Mouse (Mus musculus): ENCODE data around the gene Cltrn. TPM values are rescaled to one million over a fixed set of nuclear protein-coding genes. Genes with fewer than 3 reads are reported as not detected.

Gene Cltrn
- total and polyA plus RNA-seq, 3 experiments: 0.12 to 0.13 TPM; not detected in 1

- Histone ChIP-seq H3K36me3 (ENCODE audit: control insufficient read depth in 1 of 2, insufficient read depth in 2 of 2, low read length in 2 of 2) (peaks cover 0 to 19% of the 10 kb centered on the region in 2 experiments; a peak in 2 of 4 replicates), H3K4me3 (ENCODE audit: control insufficient read depth in 1 of 2, insufficient read depth in 1 of 2, low read depth in 2 of 2, low read length in 2 of 2) (no peak overlapping the region), H3K27ac (ENCODE audit: control insufficient read depth, low read depth, low read length) (peak overlapping the region; percentile 5; the same call in 1 of the 2 replicates), H3K27me3 (ENCODE audit: control insufficient read depth in 1 of 2, insufficient read depth in 2 of 2, low read length in 2 of 2) (no peaks in the 10 kb centered on the region), H3K9ac (ENCODE audit: control insufficient read depth, low read depth, low read length, poor library complexity, severe bottlenecking) (no peak overlapping the region), H3K4me1 (ENCODE audit: control insufficient read depth in 1 of 2, insufficient read depth in 2 of 2, low read length in 2 of 2) (peaks cover 4 to 8% of the 10 kb centered on the region in 2 experiments), H3K79me2 (ENCODE audit: control insufficient read depth, insufficient read depth, low read length, poor library complexity) (no peaks in the 10 kb centered on the region), H3K9me3 (replicated peaks; ENCODE audit: insufficient read depth, low read length) (no peaks in the 10 kb centered on the region)
- DNase-seq (ENCODE audit: low read depth, low spot score): peak; percentile 74
- TF ChIP-seq ETS1 (IDR thresholded peaks at IDR 0.05; ENCODE audit: low read depth, low read length) (peak; percentile 93), SIN3A (IDR thresholded peaks at IDR 0.05; ENCODE audit: low read length) (peak; percentile 66; the same call in 1 of the 2 replicates), MAX (IDR thresholded peaks at IDR 0.05; ENCODE audit: low read length) (peak; percentile 72), KAT2A (conservative IDR thresholded peaks at IDR 0.05; ENCODE audit: low read depth, low read length) (no peak), POLR2AphosphoS5 (IDR thresholded peaks at IDR 0.05; ENCODE audit: borderline replicate concordance, low read depth, low read length) (no peak), POLR2AphosphoS2 (IDR thresholded peaks at IDR 0.05; ENCODE audit: low read length) (no peak), MXI1 (IDR thresholded peaks at IDR 0.05; ENCODE audit: low read depth, low read length) (peak; percentile 88), MYC (IDR thresholded peaks at IDR 0.05; ENCODE audit: low read depth, low read length) (peak; percentile 74; the same call in 1 of the 2 replicates), NELFE (IDR thresholded peaks at IDR 0.05; ENCODE audit: low read depth, low read length) (no peak), TCF12 (IDR thresholded peaks at IDR 0.05; ENCODE audit: low read depth, low read length) (peak; percentile 96), BHLHE40 (IDR thresholded peaks at IDR 0.05; ENCODE audit: borderline replicate concordance, low read depth, low read length) (peak; percentile 70; the same call in 1 of the 2 replicates), RCOR1 (IDR thresholded peaks at IDR 0.05; ENCODE audit: low read depth, low read length) (peak; percentile 91), ZC3H11A (IDR thresholded peaks at IDR 0.05; ENCODE audit: low read depth, low read length) (no peak), JUND (IDR thresholded peaks at IDR 0.05; ENCODE audit: low read depth, low read length) (no peak), ZKSCAN1 (IDR thresholded peaks at IDR 0.05; ENCODE audit: low read depth, low read length) (no peak), MYB (IDR thresholded peaks at IDR 0.05; ENCODE audit: low read depth, low read length) (peak; percentile 67), GATA1 (IDR thresholded peaks at IDR 0.05; ENCODE audit: low read depth, low read length) (peak; percentile 96), CHD1 (IDR thresholded peaks at IDR 0.05; ENCODE audit: low read depth, low read length) (no peak), CHD2 (IDR thresholded peaks at IDR 0.05; ENCODE audit: low read length) (no peak), TAL1 (IDR thresholded peaks at IDR 0.05; ENCODE audit: low read length) (peak; percentile 90), NRF1 (IDR thresholded peaks at IDR 0.05; ENCODE audit: insufficient read depth, low read depth, low read length, poor library complexity, severe bottlenecking) (no peak), ZNF384 (IDR thresholded peaks at IDR 0.05; ENCODE audit: low read depth, low read length) (no peak), RAD21 (IDR thresholded peaks at IDR 0.05; ENCODE audit: low read depth, low read length) (no peak), MEF2A (IDR thresholded peaks at IDR 0.05; ENCODE audit: extremely low read depth, insufficient replicate concordance, low read depth, low read length, poor library complexity, severe bottlenecking) (no peak), CTCF (IDR thresholded peaks at IDR 0.05 in 2 of 3, conservative IDR thresholded peaks at IDR 0.05 in 1 of 3; ENCODE audit: control insufficient read depth in 1 of 3, insufficient read depth in 1 of 3, low read depth in 2 of 3, low read length in 3 of 3, poor library complexity in 1 of 3, severe bottlenecking in 1 of 3) (no peak), E2F4 (IDR thresholded peaks at IDR 0.05; ENCODE audit: borderline replicate concordance, low read depth, low read length) (no peak), UBTF (IDR thresholded peaks at IDR 0.05; ENCODE audit: borderline replicate concordance, insufficient read depth, low read depth, low read length) (no peak), TBP (IDR thresholded peaks at IDR 0.05; ENCODE audit: low read depth, low read length) (no peak), USF2 (IDR thresholded peaks at IDR 0.05; ENCODE audit: borderline replicate concordance in 1 of 2, insufficient read depth in 1 of 2, low read depth in 1 of 2, low read length in 2 of 2) (no peak), EP300 (IDR thresholded peaks at IDR 0.05; ENCODE audit: low read depth in 1 of 2, low read length in 2 of 2) (peak; percentile 94 to 95), GABPA (IDR thresholded peaks at IDR 0.05; ENCODE audit: low read depth, low read length) (no peak), HCFC1 (IDR thresholded peaks at IDR 0.05; ENCODE audit: low read depth, low read length) (0 out of 2 replicates have a peak, but pooled peaks have one; percentile 30)
These were observed 57.0 kb downstream of the Cltrn start for GRCm38 (mm10) chrX:164145463-164146250.
